Mouse (Mus musculus): Measurements from ENCODE around the gene Krt16.

Gene Krt16

GRCm38 (mm10) chr11:100248852-100249465 is at the start of gene Krt16:
Krt16 (minus strand) TSS chr11:100248902.
- DNase-seq (ENCODE audit: low read depth), result no peak

GRCm38 (mm10) chr11:100297801-100298200 is 49.1 kb upstream of the Krt16 start:
- DNase-seq (ENCODE audit: low read depth), result peak; percentile 73

- DNase-seq (ENCODE audit: low read depth), result peak; percentile 91
Measured at GRCm38 (mm10) chr11:100295308-100295707, 46.6 kb upstream of the Krt16 start.

DNA sequence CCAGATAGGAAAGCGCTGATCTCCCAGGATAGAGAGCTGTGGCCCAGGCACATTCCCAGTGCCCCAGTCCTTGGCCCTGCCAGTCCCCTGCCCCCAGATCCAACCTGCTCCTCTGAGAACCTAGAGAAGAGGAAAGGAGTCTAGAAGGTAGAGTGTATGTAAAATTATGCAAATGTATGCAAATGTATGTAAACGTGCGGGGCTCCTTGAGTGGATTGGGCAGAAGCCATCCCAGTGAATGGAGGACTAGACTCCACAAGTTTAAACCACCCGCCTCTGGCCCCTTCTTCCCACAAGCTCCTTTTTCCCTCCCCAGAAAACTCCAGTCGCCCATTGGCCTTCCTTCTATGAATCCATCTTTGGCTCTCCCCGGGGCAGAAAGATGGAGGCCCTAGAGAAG is 44.2 kb upstream of the Krt16 start:
- DNase-seq (ENCODE audit: low read depth), result no peak

DNA sequence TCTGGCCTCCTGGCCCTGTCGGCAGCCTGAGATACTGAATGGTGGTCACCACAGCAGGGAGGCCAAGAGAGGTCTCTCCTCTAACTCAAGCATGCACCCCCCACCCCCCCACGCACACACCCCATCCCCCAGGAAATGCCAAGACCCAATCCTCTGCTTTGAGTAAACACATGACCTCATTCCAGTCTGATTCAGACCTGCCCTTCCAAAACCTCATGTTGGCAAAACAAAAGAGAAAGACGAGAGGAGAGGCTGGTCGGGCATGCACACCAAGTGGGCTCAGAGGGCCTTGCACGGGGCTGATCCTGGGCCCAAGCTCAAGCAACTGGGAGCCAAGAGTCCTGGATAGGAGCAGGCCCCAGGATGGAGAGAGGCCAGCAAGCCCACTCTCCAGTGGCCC is 41.5 kb upstream of the Krt16 start:
- no peak for DNase-seq (ENCODE audit: low read depth)

DNA sequence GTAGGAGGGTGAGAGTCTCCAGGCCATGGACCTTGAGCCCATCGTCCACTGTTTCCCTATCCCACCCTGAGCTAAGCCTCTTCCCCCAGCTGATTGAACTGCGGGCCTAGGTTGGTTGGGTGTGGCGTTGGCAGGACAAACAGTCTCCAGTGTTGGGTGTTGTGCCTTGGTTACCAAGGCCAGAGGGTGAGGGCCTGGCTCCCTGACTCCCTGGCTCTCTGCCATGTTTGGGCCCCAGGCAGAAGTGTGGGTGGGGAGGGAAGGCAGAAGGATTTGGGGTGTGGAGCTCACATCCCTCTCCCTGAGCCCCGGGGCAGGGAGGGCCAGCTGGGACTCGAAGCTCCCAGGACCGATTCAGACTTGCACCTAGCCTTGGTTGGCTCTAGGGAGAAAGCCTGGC is 40.2 kb upstream of the Krt16 start:
- no peak for DNase-seq (ENCODE audit: low read depth)

DNA sequence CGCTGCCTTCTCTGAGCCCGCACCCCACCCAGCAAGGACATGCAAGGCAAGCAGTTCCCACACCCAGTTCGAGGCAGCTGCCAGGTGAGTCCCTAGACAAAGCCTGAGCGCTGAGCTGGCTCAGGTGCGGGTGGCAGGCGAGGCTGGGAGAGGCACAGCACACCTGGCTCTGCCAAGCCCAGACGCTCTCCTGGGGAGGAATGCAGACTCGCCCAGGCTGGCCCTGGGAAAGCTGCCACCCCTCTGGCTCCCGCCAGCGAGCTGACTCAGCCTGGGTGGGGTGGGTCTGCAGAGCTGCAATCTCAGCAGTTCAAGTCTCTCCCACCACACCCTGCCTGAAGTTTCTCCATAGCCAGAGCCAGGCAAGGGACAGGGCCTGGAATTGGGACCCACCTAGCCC is 38.3 kb upstream of the Krt16 start:
- no peak for DNase-seq (ENCODE audit: low read depth)

DNA sequence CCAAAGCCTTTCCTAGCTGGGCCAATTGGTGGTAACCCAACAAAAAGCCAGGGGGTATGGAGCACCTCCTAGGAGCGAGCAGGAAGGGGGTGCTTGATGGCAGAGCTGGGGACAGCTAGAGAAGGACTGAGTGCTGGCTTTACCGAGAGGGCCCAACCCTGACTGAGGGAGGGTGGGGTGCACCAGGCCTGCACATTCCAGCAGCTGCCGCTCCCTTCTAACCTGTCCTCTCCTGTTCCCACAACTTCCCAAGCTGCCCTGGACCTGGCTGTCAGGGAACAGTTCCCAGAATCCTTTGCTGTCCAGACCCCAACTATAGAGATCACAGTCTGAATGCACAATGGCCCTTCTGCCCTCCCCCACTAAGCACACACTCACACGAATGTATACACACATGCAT is 36.3 kb upstream of the Krt16 start:
- no peak for DNase-seq (ENCODE audit: low read depth)

DNA sequence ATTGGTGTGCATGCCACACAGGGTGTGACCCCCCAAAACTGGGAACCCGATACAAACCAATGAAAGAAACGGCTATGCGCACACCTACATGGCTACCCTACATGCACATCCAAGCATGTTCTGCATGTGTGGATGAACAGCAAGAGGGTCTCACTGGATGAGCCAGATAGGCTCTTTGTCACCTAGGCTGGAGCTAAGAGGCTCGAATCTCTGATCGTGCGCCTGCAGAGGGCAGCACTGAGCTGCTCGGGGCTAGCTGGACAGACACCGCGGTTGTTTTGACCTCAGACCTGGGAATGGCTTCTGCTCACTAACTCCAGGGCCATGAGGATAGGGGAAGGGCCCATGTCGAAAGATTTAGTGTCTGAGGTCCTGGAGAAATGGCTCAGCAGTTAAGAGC is 33.8 kb upstream of the Krt16 start:
- DNase-seq (ENCODE audit: low read depth), result peak; percentile 80

GRCm38 (mm10) chr11:100281596-100282544 is 33.2 kb upstream of the Krt16 start:
- peak; percentile 90 for DNase-seq (ENCODE audit: low read depth)

GRCm38 (mm10) chr11:100278759-100279158 is 30.1 kb upstream of the Krt16 start:
- DNase-seq (ENCODE audit: low read depth), result no peak

DNA sequence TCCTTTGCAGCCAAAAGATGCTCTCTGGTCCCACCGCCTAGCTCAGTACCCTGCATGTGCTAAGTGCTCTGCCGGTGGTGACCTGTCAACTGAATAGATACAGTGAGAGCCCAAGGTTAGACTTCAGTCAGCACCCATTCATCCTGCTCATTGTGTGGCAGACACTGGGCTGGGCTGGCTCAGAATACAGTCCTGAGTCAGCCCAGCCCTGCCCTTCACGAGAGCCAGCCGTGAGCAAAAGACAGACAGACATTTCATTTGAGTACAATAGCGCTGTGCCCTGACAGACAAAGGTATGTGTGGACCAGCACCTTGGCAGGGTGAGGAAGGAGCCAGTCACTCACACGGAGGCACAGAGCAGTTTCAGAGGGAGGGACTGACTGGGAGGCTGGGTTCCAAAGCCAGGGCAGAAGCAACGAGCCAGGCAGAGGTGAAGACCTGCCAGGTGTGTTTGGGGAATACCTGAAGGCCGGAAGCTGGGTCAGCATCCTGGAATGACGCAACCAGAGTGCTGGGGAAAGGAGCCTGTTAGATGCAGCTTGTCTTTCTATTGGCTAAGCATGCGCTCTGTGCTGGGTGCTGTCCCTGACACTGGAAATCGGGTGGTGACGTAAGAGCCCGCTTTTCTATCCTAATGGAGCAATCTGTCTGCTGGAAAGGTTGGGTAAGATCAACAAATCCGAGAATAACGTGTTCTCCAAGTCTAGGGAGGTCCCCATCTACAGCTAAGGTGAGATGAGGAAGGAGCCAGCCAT is 29.2 kb upstream of the Krt16 start:
- no peak for DNase-seq (ENCODE audit: low read depth)

- DNase-seq (ENCODE audit: low read depth), result no peak
Measured at GRCm38 (mm10) chr11:100275466-100275865, 26.8 kb upstream of the Krt16 start.

DNA sequence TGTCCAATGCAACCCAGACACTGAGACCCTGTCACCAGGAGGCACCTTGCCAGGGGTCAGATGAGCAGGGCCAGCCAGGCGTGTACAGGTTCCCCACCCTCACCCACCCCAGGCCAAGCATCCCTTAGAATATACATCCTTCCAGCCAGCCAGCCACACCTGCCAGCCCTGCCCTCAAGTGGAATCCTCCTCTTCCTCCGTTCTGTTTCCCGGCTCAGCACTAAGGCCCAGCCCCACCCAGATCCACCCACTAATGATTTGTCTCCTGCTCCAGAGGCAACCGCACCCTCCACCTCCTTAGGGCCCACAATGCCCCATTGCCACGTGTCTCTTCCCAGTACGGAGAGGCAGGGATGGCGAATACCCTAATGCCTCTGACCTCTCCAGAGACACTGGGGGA is 26.0 kb upstream of the Krt16 start:
- DNase-seq (ENCODE audit: low read depth), result no peak

GRCm38 (mm10) chr11:100271878-100272277 is 23.2 kb upstream of the Krt16 start:
- DNase-seq (ENCODE audit: low read depth), result no peak

GRCm38 (mm10) chr11:100269821-100270332 is 21.2 kb upstream of the Krt16 start, which contains the start of gene Krt42:
Krt42 (minus strand) TSS chr11:100269871.
- DNase-seq (ENCODE audit: low read depth), result no peak

GRCm38 (mm10) chr11:100262058-100262980 is 13.6 kb upstream of the Krt16 start:
- DNase-seq (ENCODE audit: low read depth), result no peak

- DNase-seq (ENCODE audit: low read depth), result no peak
Measured at GRCm38 (mm10) chr11:100261235-100261605, 12.5 kb upstream of the Krt16 start.

DNA sequence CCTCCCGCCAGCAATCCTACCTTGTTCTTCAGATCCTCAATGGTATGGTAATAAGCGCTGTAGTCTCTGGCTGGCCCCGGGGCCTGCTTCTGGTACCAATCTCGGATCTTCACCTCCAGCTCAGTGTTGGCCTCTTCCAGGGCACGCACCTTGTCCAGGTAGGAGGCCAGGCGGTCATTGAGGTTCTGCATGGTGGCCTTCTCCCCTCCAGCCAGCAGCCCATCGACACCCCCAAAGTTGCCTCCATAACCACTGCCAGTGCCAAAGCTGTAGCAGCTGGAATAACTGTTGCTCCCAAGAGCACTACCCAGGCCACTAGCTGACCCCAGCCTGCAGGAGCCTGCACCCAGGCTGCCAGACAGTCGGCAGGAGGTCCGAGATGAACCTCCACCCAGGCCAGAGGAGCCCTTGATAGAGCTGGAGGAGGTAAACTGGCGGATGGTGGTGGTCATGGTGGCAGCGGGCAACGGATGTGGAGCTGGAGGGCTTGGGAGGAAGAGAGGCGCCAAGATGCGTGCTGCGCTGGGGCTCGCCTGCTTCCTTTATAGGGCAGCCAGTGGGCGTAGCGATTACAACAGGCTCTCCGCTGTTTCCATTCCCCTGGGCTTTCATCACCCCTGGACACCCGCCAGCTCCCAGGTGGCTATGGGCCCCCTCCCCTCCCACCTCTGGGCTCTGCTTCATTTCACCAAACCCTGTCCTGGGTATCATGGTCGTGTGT is 12.0 kb upstream of the Krt16 start, which contains the start of gene Krt17:
TSS of gene Krt17 (minus strand) at position 516 of the 721 bp plus-strand sequence.
- DNase-seq (ENCODE audit: low read depth), result no peak

DNA sequence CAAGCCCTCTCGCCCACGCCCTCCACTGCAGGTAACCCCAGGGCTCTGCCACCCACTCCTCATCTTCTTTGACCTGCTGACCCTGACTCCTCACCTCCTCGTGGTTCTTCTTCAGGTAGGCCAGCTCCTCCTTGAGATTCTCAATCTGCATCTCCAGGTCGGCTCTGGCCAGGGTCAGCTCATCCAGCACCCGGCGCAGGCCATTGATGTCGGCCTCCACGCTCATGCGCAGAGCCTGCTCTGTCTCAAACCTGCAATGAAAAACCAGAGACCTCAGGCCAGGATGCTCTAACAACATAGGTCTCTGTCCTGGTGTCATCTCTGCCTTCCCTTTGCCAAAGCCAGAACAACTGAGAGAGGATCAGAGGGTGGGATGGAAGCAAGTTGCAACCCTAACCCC is 10.4 kb upstream of the Krt16 start:
- no peak for DNase-seq (ENCODE audit: low read depth)

DNA sequence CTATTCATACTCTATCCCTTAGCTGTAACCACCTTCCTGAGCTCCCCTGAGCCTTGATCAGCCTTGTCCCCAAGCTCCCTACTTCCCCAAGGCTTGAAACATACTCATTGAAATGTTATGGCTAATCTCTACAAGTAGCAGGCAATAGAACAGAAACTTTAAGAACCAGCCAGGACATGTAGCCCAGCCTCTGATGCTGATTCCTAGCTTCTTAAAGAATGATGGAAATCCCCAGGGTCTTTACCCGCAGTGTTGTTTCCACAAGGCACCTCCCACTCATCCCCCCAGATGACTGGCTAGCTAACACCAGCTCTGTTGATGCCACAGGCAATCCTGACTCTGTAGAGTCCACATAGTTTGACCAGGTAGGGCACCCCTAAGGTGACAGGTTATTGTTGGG is 9.3 kb upstream of the Krt16 start:
- no peak for DNase-seq (ENCODE audit: low read depth)

Data from induced T-regulatory cell, adult 2 months (primary cell).